Mouse (Mus musculus): Measurements from ENCODE around the gene Tusc2.
"Not testable (repeated sequence)": the region's sequence is repeated elsewhere in the genome, so short reads cannot be mapped to it uniquely, and the experiment has no call there.

The Tusc2 gene

GRCm38 (mm10) chr9:107568331-107569261, 5.5 kb downstream of the Tusc2 start:
- DNase-seq (ENCODE audit: extremely low read depth, low read depth): no peak

- DNase-seq (ENCODE audit: extremely low read depth, low read depth): no peak
Observed at GRCm38 (mm10) chr9:107569270-107569669, 6.2 kb downstream of the Tusc2 start.

GRCm38 (mm10) chr9:107570016-107570415, 7.0 kb downstream of the Tusc2 start:
- DNase-seq (ENCODE audit: extremely low read depth, low read depth): no peak

GRCm38 (mm10) chr9:107570845-107571244, 7.8 kb downstream of the Tusc2 start:
- no peak for DNase-seq (ENCODE audit: extremely low read depth, low read depth)

GRCm38 (mm10) chr9:107571534-107572326, 8.7 kb downstream of the Tusc2 start:
- no peak for DNase-seq (ENCODE audit: extremely low read depth, low read depth)

- DNase-seq (ENCODE audit: extremely low read depth, low read depth): no peak
Observed at GRCm38 (mm10) chr9:107572327-107572662, 9.2 kb downstream of the Tusc2 start.

- not testable (repeated sequence) for DNase-seq (ENCODE audit: extremely low read depth, low read depth)
Observed at GRCm38 (mm10) chr9:107573774-107574173, 10.7 kb downstream of the Tusc2 start.

- no peak for DNase-seq (ENCODE audit: extremely low read depth, low read depth)
Observed at GRCm38 (mm10) chr9:107575579-107576356, 12.7 kb downstream of the Tusc2 start.

GRCm38 (mm10) chr9:107576357-107577107, 13.5 kb downstream of the Tusc2 start, which contains the start of gene Hyal1:
Gene Hyal1, plus strand, starts transcription at chr9:107576927.
- DNase-seq (ENCODE audit: extremely low read depth, low read depth): no peak

GRCm38 (mm10) chr9:107577871-107578270, 14.8 kb downstream of the Tusc2 start:
- DNase-seq (ENCODE audit: extremely low read depth, low read depth): no peak

- DNase-seq (ENCODE audit: extremely low read depth, low read depth): no peak
Observed at GRCm38 (mm10) chr9:107578587-107578986, 15.5 kb downstream of the Tusc2 start, which contains the start of gene Naa80. Gene Naa80, plus strand, starts transcription at chr9:107578887.

- DNase-seq (ENCODE audit: extremely low read depth, low read depth): no peak
Observed at GRCm38 (mm10) chr9:107579023-107579900, 16.2 kb downstream of the Tusc2 start.

- DNase-seq (ENCODE audit: extremely low read depth, low read depth): peak; percentile 93
Observed at GRCm38 (mm10) chr9:107580501-107581317, 17.7 kb downstream of the Tusc2 start, which contains the start of gene Hyal3. Gene Hyal3, plus strand, starts transcription at chr9:107580818.

- DNase-seq (ENCODE audit: extremely low read depth, low read depth): no peak
Observed at GRCm38 (mm10) chr9:107581584-107581983, 18.5 kb downstream of the Tusc2 start.

- no peak for DNase-seq (ENCODE audit: extremely low read depth, low read depth)
Observed at GRCm38 (mm10) chr9:107582509-107583062, 19.5 kb downstream of the Tusc2 start.

GRCm38 (mm10) chr9:107583174-107583573, 20.1 kb downstream of the Tusc2 start:
- no peak for DNase-seq (ENCODE audit: extremely low read depth, low read depth)

- no peak for DNase-seq (ENCODE audit: extremely low read depth, low read depth)
Observed at GRCm38 (mm10) chr9:107586504-107586903, 23.4 kb downstream of the Tusc2 start.
